Mouse (Mus musculus) midbrain, postnatal 0 days (tissue): ENCODE measurements at regions not wholly inside any gene's neighbourhood (a gene's known extent, or its start where the extent isn't known, plus 50 kb on each side); places are given as distances from the start of the nearest gene placed in this dataset.

ENCODE experiments used
- ATAC-seq: fragments of 200-750 bp; cut with Nextera tagmentation; 2 replicates; pipeline ENCODE4 v1.8.0; 2017; ENCODE audit warnings: moderate number of reproducible peaks, mild to moderate bottlenecking, moderate TSS enrichment, moderate library complexity; ENCODE audit not compliant: low FRiP score
- DNase-seq: peaks from one replicate; pipeline ENCODE4 v3.0.0-alpha.2; 2015; ENCODE audit warnings: low spot score
- H3K27ac ChIP-seq: fragments of 300-500 bp; sonication (generic); 2 replicates; pipeline ENCODE4 v1.5.1; 2014; ENCODE audit warnings: low read depth, mild to moderate bottlenecking, low read length, mixed read lengths
- H3K27me3 ChIP-seq: fragments of 300-500 bp; sonication (generic); 2 replicates; pipeline ENCODE4 v1.6.1; 2014; ENCODE audit warnings: low read length, control low read depth, mixed read lengths; ENCODE audit not compliant: insufficient read depth
- H3K36me3 ChIP-seq: fragments of 300-500 bp; sonication (generic); 2 replicates; pipeline ENCODE4 v1.6.1; 2014; ENCODE audit warnings: low read length, control low read depth, mixed read lengths; ENCODE audit not compliant: insufficient read depth
- H3K4me1 ChIP-seq: fragments of 300-500 bp; sonication (generic); 2 replicates; pipeline ENCODE4 v1.6.1; 2014; ENCODE audit warnings: mild to moderate bottlenecking, control low read depth, antibody characterized with exemption, low read length, mixed read lengths; ENCODE audit not compliant: insufficient read depth
- H3K4me2 ChIP-seq: fragments of 300-500 bp; sonication (generic); 2 replicates; pipeline ENCODE4 v1.6.1; 2014; ENCODE audit warnings: low read depth, mild to moderate bottlenecking, low read length, mixed read lengths; ENCODE audit not compliant: poor library complexity, severe bottlenecking
- H3K4me3 ChIP-seq: fragments of 300-500 bp; sonication (generic); 2 replicates; pipeline ENCODE4 v1.5.1; 2014; ENCODE audit warnings: low read depth, mild to moderate bottlenecking, low read length, moderate library complexity
- H3K9ac ChIP-seq: fragments of 300-500 bp; sonication (generic); replicated peaks from 2 replicates; pipeline ENCODE4 v1.6.1; 2014; ENCODE audit warnings: mild to moderate bottlenecking, low read length, moderate library complexity, mixed read lengths; ENCODE audit not compliant: poor library complexity, severe bottlenecking
- H3K9me3 ChIP-seq: fragments of 300-500 bp; sonication (generic); 2 replicates; pipeline ENCODE4 v1.6.1; 2016; ENCODE audit warnings: low read length, control low read depth
- CTCF ChIP-seq: IDR thresholded peaks from 2 replicates; pipeline ENCODE4 v1.5.1; 2016; ENCODE audit warnings: antibody characterized with exemption, mild to moderate bottlenecking
- WGBS: fragments of 180-500 bp; shearing (Covaris S2); extraction: QIAGEN DNeasy Blood & Tissue Kit; methylation state at CpG from one replicate; pipeline ENCODE4 v1.1.7; 2014; 5-methylcytosine and 5-hydroxymethylcytosine counted together

DNA sequence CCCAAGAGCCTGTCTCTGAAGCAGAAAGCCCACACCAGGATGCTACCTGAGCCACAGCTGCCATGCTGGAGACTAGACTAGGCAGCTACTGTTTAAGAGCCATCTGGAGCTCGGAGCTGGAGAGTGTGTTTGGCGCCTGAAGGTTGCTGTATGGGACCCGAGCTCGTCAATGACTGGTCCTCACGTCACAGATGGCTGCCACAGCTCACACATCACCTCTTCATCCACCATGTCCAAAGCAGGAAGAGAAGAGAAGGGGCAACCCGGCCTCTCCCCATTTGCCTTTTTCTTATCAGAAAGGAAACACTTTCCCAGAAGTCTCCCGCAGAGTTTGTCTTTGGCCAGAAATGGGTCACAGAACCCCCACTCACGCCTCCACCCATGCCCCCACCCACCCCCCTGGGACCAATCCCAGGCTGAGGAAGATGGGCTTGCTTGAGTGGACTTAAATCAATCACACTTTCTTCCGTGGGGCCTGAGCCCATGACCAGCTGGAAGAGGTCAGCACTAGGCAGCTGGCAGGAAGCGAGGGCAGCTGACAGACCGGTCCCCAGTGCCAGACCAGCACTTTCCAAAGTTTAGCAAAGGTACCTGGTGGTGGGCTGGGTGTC lies 53.5 kb upstream of the Ptpn1 start:
- H3K9me3 ChIP-seq: 0 out of 2 replicates have a peak, but pooled peaks cover 4% of the 10 kb centered on the region
- H3K36me3 ChIP-seq: no peaks in the 10 kb centered on the region
- TF ChIP-seq CTCF: no peak
- H3K27ac ChIP-seq: no peak overlapping the region
- H3K4me2 ChIP-seq: no peak overlapping the region
- no peak overlapping the region for H3K9ac ChIP-seq
- 80% methylated on average over 11 of the region's 11 CpGs for WGBS
- no peaks in the 10 kb centered on the region for H3K27me3 ChIP-seq
- H3K4me3 ChIP-seq: no peak overlapping the region
- DNase-seq (no peak), ATAC-seq (no peak)
- no peaks in the 10 kb centered on the region for H3K4me1 ChIP-seq

DNA sequence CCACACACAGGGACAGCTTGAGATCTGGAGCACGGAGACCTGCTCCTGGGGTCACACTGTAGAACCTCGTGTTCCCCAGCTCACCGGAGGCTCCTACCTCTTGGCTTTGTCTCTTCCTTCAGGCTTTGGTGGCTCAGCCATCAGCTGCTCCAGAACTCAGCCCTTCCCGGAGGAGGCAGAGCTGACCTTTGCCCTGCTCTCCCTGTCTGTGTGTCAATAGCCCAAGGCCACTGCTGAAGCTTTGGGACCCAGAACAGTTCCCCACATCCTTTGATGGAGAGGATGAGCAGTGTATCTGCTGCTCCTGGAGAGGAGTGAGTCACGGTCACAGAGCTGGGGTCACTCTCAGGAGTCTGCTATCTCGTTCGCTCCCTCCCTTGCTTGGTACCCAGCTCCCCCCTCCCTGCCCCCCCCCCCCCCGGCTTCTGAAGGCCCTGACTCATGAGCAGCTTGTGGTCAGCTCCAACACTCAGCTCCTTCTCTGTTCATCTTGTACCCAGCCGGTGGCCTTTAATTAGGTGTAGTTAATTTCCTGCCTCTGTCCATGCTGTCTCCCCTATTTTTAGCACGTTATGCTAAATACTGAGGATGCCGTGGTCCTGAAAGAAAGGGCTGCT lies 54.5 kb upstream of the Ptpn1 start:
- H3K36me3 ChIP-seq: no peaks in the 10 kb centered on the region
- H3K9me3 ChIP-seq: 0 out of 2 replicates have a peak, but pooled peaks cover 3% of the 10 kb centered on the region
- H3K9ac ChIP-seq: no peak overlapping the region
- no peaks in the 10 kb centered on the region for H3K27me3 ChIP-seq
- no peak overlapping the region for H3K4me2 ChIP-seq
- no peaks in the 10 kb centered on the region for H3K4me1 ChIP-seq
- no peak overlapping the region for H3K27ac ChIP-seq
- ATAC-seq: no peak
- no peak for DNase-seq
- WGBS: 58% methylated on average over 10 of the region's 11 CpGs
- H3K4me3 ChIP-seq: no peak overlapping the region
- TF ChIP-seq CTCF: no peak

DNA sequence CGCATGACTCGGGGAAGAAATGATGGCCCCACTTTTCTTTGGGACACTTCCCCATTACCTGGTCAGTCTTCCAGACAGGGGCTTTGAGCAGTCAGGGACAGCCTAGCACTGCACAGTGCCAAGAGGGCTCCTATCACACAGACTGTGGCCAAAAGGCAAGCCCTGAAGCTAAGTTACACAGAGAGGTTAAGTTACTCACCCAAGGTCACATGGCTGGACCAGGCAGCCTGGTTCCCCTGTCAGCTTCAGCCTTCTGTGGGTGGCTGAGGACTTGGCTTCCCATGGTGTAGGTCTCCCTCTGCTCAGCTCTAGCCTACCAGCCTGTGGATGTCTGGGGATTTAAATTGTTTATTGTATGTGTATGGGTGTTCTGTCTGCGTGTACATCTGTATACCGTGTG lies 59.4 kb upstream of the Ptpn1 start:
- Histone ChIP-seq H3K4me3 (no peak overlapping the region), H3K9ac (no peak overlapping the region), H3K27me3 (no peaks in the 10 kb centered on the region), H3K36me3 (no peaks in the 10 kb centered on the region), H3K4me2 (no peak overlapping the region), H3K9me3 (no peaks in the 10 kb centered on the region), H3K27ac (no peak overlapping the region), H3K4me1 (no peaks in the 10 kb centered on the region)
- no peak for TF ChIP-seq CTCF
- DNase-seq: no peak
- 94% methylated on average over 4 of the region's 4 CpGs for WGBS
- ATAC-seq: no peak

DNA sequence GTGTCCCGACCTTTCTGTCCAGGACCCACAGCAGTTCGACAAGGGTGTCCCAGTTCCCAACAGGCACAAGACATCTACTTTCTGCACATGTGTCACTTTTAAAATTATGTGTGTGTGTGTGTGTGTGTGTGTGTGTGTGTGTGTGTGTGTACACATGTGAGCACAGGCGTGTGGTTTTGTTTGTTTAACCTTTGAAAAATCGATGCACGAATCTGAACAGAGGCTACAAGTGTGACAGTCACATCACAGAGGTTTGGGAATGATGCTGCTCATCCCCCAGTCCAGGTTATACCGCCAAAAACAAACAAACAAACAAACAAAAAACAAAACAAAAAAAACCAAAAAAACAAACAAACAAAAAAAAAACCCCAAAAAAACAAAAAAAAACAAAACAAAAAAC lies 61.7 kb upstream of the Ptpn1 start:
- no peaks in the 10 kb centered on the region for H3K27me3 ChIP-seq

DNA sequence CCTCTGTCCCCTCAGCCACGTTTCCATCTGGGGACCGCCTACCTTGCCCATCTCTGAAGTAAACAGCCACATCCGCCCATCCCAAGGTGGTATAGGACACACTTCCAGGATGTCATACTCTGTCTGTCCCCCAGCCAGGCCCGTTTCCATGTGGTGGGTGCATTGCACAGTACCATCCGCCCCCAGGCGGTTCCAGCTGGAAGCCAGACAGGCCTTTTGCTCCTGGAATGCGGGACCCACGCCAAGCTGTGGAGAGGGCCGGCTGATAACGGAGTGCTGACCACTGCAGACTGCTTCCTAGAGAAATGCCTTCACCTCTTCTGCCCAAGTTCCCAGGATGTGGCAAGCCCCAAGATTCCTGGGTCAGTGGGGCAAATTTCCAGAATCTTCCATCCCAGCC lies 65.1 kb upstream of the Ptpn1 start:
- Histone ChIP-seq H3K27ac (no peak overlapping the region), H3K4me1 (no peaks in the 10 kb centered on the region; the same call in 1 of the 2 replicates), H3K36me3 (no peaks in the 10 kb centered on the region), H3K27me3 (no peaks in the 10 kb centered on the region), H3K9me3 (no peaks in the 10 kb centered on the region), H3K9ac (no peak overlapping the region), H3K4me3 (no peak overlapping the region), H3K4me2 (no peak overlapping the region)
- DNase-seq: peak; percentile 47
- ATAC-seq: no peak
- WGBS: 62% methylated on average over 10 of the region's 10 CpGs
- TF ChIP-seq CTCF: peak; percentile 42

More for the DNA sequence above, 61.7 kb upstream of the Ptpn1 start:
- Histone ChIP-seq H3K36me3 (no peaks in the 10 kb centered on the region), H3K9ac (no peak overlapping the region), H3K27ac (no peak overlapping the region), H3K4me2 (no peak overlapping the region), H3K4me1 (no peaks in the 10 kb centered on the region; the same call in 1 of the 2 replicates), H3K4me3 (no peak overlapping the region), H3K9me3 (no peaks in the 10 kb centered on the region)
- TF ChIP-seq CTCF: no peak
- 83% methylated on average over 6 of the region's 6 CpGs for WGBS
- DNase-seq (no peak), ATAC-seq (no peak)

DNA sequence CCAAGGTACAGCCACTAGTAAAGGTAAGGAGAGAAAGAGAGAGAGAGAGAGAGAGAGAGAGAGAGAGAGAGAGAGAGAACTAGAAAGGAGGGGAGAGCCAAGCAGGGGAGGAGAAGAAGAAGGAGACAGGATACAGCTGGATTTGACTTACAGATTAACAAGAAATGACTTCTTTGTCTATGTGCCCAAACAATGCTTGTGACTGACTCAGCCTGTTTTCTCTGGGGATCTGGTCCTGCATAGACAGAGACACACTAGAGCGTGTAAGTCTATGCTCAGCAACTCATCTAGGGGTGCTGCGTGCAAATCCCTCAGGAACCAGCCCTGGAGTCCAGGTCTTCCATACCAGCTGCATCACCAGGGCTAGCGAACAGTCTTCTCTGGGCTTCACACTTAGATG lies 66.3 kb upstream of the Ptpn1 start:
- H3K4me2 ChIP-seq: no peak overlapping the region
- no peaks in the 10 kb centered on the region for H3K9me3 ChIP-seq
- ATAC-seq (no peak), DNase-seq (no peak)
- H3K4me3 ChIP-seq: no peak overlapping the region
- WGBS: 91% methylated on average over 3 of the region's 3 CpGs
- H3K27ac ChIP-seq: no peak overlapping the region
- peaks cover 2% of the 10 kb centered on the region; the same call in 1 of the 2 replicates for H3K4me1 ChIP-seq
- no peaks in the 10 kb centered on the region for H3K27me3 ChIP-seq
- H3K9ac ChIP-seq: no peak overlapping the region
- no peaks in the 10 kb centered on the region for H3K36me3 ChIP-seq
- no peak for TF ChIP-seq CTCF
